Mouse (Mus musculus): ENCODE measurements around the gene Srrm3.

DNA sequence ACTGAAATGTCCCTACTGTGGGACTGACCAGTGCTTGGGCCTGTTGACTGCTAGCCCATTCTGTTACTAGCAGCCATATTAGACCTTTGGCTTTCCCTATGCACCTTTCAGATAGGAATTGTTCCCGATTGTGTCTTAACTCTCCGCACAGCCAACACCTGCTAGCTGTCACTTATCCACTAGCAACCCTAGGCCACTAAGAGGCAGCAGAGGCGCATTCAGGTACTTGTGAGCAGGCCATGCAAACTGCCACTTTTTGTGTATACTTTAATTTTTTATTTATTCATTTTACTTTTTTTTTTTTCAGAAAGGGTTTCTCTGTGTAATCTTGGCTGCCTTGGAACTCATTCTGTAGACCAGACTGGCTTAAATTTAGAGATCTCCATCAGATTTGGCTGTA, 94.0 kb downstream of the Srrm3 start:
- no peak for TF ChIP-seq GATA1 (IDR thresholded peaks at IDR 0.05; ENCODE audit: low read length)
- no peak for TF ChIP-seq TAL1 (IDR thresholded peaks at IDR 0.05; ENCODE audit: low read length)
